Mouse (Mus musculus) forebrain, embryonic 13.5 days (tissue): Measurements from ENCODE around the gene Itsn1. TPM values are rescaled to one million over a fixed set of nuclear protein-coding genes. Genes with fewer than 3 reads are reported as not detected.

Experiments used
- ATAC-seq: fragments of 200-750 bp; cut with Nextera tagmentation; 2 replicates; pipeline ENCODE4 v1.8.0; 2017
- H3K27ac ChIP-seq: fragments of 300-500 bp; sonication (generic); 2 replicates; pipeline ENCODE4 v1.5.1; 2015; ENCODE audit warnings: inconsistent platforms, mild to moderate bottlenecking, moderate library complexity
- H3K27me3 ChIP-seq: fragments of 300-500 bp; sonication (generic); 2 replicates; pipeline ENCODE4 v1.6.1; 2015; ENCODE audit warnings: mild to moderate bottlenecking, inconsistent platforms
- H3K36me3 ChIP-seq: fragments of 300-500 bp; sonication (generic); 2 replicates; pipeline ENCODE4 v1.6.1; 2015; ENCODE audit warnings: mild to moderate bottlenecking, inconsistent platforms; ENCODE audit not compliant: poor library complexity, severe bottlenecking
- H3K4me1 ChIP-seq: fragments of 300-500 bp; sonication (generic); 2 replicates; pipeline ENCODE4 v1.6.1; 2015; ENCODE audit warnings: inconsistent platforms
- H3K4me2 ChIP-seq: fragments of 300-500 bp; sonication (generic); 2 replicates; pipeline ENCODE4 v1.6.1; 2015; ENCODE audit warnings: inconsistent platforms, mild to moderate bottlenecking, moderate library complexity
- H3K4me3 ChIP-seq: fragments of 300-500 bp; sonication (generic); 2 replicates; pipeline ENCODE4 v1.5.1; 2015; ENCODE audit warnings: mild to moderate bottlenecking, inconsistent platforms
- H3K9ac ChIP-seq: fragments of 300-500 bp; sonication (generic); 2 replicates; pipeline ENCODE4 v1.6.1; 2015; ENCODE audit warnings: mild to moderate bottlenecking, inconsistent platforms
- H3K9me3 ChIP-seq: fragments of 300-500 bp; sonication (generic); replicated peaks from 2 replicates; pipeline ENCODE4 v1.6.1; 2016; ENCODE audit warnings: inconsistent platforms
- WGBS: fragments of 180-500 bp; shearing (Covaris S2); methylation state at CpG from one replicate; pipeline ENCODE4 v1.1.7; 2015; 5-methylcytosine and 5-hydroxymethylcytosine counted together
- polyA plus RNA-seq: library from polyadenylated mRNA; unstranded; fragments of >200 nt; fragmentation: Nextera tagmentation; extraction: Ambion mirVana; gene quantifications from 2 replicates; pipeline ENCODE4 v1.2.1, GENCODE M21; 2015

Gene Itsn1
- polyA plus RNA-seq, 1 experiment from 2014 or later, result 53.3 TPM

GRCm38 (mm10) chr16:91936340-91937030 is 207.4 kb downstream of the Itsn1 start:
- ATAC-seq, result peak; percentile 23
- Histone ChIP-seq H3K9me3 (no peaks in the 10 kb centered on the region), H3K36me3 (no peaks in the 10 kb centered on the region), H3K9ac (no peak overlapping the region), H3K4me1 (no peaks in the 10 kb centered on the region), H3K27me3 (no peaks in the 10 kb centered on the region), H3K4me3 (no peak overlapping the region), H3K4me2 (no peak overlapping the region), H3K27ac (no peak overlapping the region)
- 49% methylated on average over 10 of the region's 10 CpGs for WGBS

GRCm38 (mm10) chr16:91937281-91937680 is 208.2 kb downstream of the Itsn1 start:
- Histone ChIP-seq H3K4me1 (no peaks in the 10 kb centered on the region), H3K27me3 (no peaks in the 10 kb centered on the region), H3K4me2 (no peak overlapping the region), H3K9ac (no peak overlapping the region), H3K27ac (no peak overlapping the region), H3K36me3 (no peaks in the 10 kb centered on the region), H3K9me3 (no peaks in the 10 kb centered on the region), H3K4me3 (no peak overlapping the region)
- WGBS, result 94% methylated on average over 11 of the region's 11 CpGs
- ATAC-seq, result no peak

DNA sequence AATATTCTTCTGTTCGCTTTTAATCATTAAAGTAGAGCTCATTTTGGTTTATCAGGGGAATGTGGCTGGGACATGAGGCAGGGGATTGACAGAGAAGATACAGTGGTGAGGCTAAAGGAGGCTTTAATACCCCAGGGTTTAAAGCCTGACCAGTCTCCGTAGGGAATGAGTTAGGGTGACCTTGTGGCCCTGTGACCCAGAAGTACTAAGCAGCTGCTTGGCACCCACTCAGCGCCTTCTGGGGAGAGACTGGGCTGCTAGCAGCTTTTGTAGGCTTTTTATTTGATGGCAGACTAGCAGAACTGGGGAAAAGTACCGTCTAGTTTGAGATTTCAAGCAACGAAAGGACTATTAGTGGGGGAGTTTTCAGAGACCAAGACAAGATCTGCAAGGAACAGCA is 209.1 kb downstream of the Itsn1 start:
- 82% methylated on average over 5 of the region's 5 CpGs for WGBS
- Histone ChIP-seq H3K9ac (no peak overlapping the region), H3K4me3 (no peak overlapping the region), H3K9me3 (no peaks in the 10 kb centered on the region), H3K27me3 (no peaks in the 10 kb centered on the region), H3K27ac (no peak overlapping the region), H3K4me1 (no peaks in the 10 kb centered on the region), H3K36me3 (no peaks in the 10 kb centered on the region), H3K4me2 (no peak overlapping the region)
- no peak for ATAC-seq

- no peaks in the 10 kb centered on the region for H3K36me3 ChIP-seq
- H3K9me3 ChIP-seq, result no peaks in the 10 kb centered on the region
- H3K9ac ChIP-seq, result no peak overlapping the region
- H3K27me3 ChIP-seq, result no peaks in the 10 kb centered on the region
- H3K4me3 ChIP-seq, result no peak overlapping the region
- no peak overlapping the region for H3K27ac ChIP-seq
- 79% methylated on average over 6 of the region's 6 CpGs for WGBS
- no peaks in the 10 kb centered on the region for H3K4me1 ChIP-seq
- no peak for ATAC-seq
- H3K4me2 ChIP-seq, result no peak overlapping the region
Observed at GRCm38 (mm10) chr16:91940726-91941125, 211.6 kb downstream of the Itsn1 start.

DNA sequence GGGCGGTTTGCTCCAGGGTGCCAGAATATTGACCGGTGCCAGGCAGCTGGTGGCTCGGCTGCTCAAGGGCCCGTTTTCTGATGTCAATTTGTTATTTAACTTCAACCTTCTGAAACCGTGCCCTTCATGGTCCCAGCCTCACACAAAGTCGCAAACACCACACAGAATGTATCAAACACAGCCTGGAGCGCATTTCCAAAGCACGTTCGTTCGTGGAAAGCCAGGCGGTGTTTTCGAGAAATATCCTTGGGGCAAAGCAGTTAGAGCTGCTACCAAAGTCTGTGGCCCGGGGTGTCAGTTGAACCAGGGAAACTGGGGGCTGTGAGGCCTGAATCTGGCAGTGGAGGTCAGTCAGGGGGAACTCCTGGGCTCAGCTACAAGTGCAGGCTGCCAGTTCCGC is 213.1 kb downstream of the Itsn1 start:
- Histone ChIP-seq H3K4me2 (no peak overlapping the region), H3K4me1 (0 out of 2 replicates have a peak, but pooled peaks cover 4% of the 10 kb centered on the region), H3K27me3 (no peaks in the 10 kb centered on the region), H3K27ac (no peak overlapping the region), H3K36me3 (no peaks in the 10 kb centered on the region), H3K4me3 (no peak overlapping the region), H3K9me3 (no peaks in the 10 kb centered on the region), H3K9ac (no peak overlapping the region)
- no peak for ATAC-seq
- WGBS, result 92% methylated on average over 14 of the region's 14 CpGs

GRCm38 (mm10) chr16:91946261-91946660 is 217.2 kb downstream of the Itsn1 start:
- no peak overlapping the region for H3K9ac ChIP-seq
- 0 out of 2 replicates have a peak, but pooled peaks cover 8% of the 10 kb centered on the region for H3K4me1 ChIP-seq
- H3K36me3 ChIP-seq, result no peaks in the 10 kb centered on the region
- no peak for ATAC-seq
- H3K9me3 ChIP-seq, result no peaks in the 10 kb centered on the region
- H3K4me2 ChIP-seq, result no peak overlapping the region
- no peak overlapping the region for H3K4me3 ChIP-seq
- no peak overlapping the region for H3K27ac ChIP-seq
- H3K27me3 ChIP-seq, result no peaks in the 10 kb centered on the region
- WGBS, result 92% methylated on average over 10 of the region's 10 CpGs

GRCm38 (mm10) chr16:91947093-91947492 is 218.0 kb downstream of the Itsn1 start:
- ATAC-seq, result no peak

GRCm38 (mm10) chr16:91953967-91954366 is 224.9 kb downstream of the Itsn1 start:
- Histone ChIP-seq H3K27ac (no peak overlapping the region), H3K9me3 (no peaks in the 10 kb centered on the region), H3K36me3 (no peaks in the 10 kb centered on the region), H3K9ac (no peak overlapping the region), H3K27me3 (no peaks in the 10 kb centered on the region), H3K4me1 (no peaks in the 10 kb centered on the region), H3K4me2 (no peak overlapping the region), H3K4me3 (no peak overlapping the region)
- ATAC-seq, result no peak
- WGBS, result 91% methylated on average over 4 of the region's 4 CpGs

More at GRCm38 (mm10) chr16:91947093-91947492, 218.0 kb downstream of the Itsn1 start:
- H3K27ac ChIP-seq, result no peak overlapping the region
- no peaks in the 10 kb centered on the region for H3K27me3 ChIP-seq
- 58% methylated on average over 11 of the region's 11 CpGs for WGBS
- H3K9ac ChIP-seq, result no peak overlapping the region
- no peaks in the 10 kb centered on the region for H3K36me3 ChIP-seq
- H3K4me1 ChIP-seq, result 0 out of 2 replicates have a peak, but pooled peaks cover 8% of the 10 kb centered on the region
- H3K4me3 ChIP-seq, result no peak overlapping the region
- no peaks in the 10 kb centered on the region for H3K9me3 ChIP-seq
- no peak overlapping the region for H3K4me2 ChIP-seq

DNA sequence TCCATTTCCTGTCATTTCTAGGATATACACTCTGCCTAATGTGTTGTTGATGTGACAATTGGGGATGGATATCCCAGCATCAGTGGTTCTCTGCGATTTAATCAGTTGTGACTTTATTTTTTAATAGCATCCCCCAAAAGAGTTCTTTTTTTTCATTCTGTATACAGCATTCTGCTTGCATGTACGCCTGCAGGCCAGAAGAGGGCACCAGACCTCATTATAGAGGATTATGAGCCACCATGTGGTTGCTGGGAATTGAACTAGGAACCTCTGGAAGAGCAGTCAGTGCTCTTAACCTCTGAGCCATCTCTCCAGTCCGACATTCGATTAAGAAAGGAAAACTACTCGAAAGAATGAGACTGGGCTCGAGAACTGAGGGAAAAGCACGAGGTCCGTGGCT is 225.7 kb downstream of the Itsn1 start:
- Histone ChIP-seq H3K27ac (no peak overlapping the region), H3K4me2 (no peak overlapping the region), H3K9ac (no peak overlapping the region), H3K27me3 (no peaks in the 10 kb centered on the region), H3K4me3 (no peak overlapping the region), H3K36me3 (no peaks in the 10 kb centered on the region), H3K9me3 (no peaks in the 10 kb centered on the region), H3K4me1 (no peaks in the 10 kb centered on the region)
- WGBS, result 86% methylated on average over 8 of the region's 8 CpGs
- no peak for ATAC-seq

GRCm38 (mm10) chr16:91962204-91962893 is 233.3 kb downstream of the Itsn1 start:
- no peaks in the 10 kb centered on the region for H3K36me3 ChIP-seq
- peak overlapping the region; percentile 46 for H3K4me2 ChIP-seq
- 9% methylated on average over 9 of the region's 9 CpGs for WGBS
- H3K4me1 ChIP-seq, result peaks cover 31% of the 10 kb centered on the region
- peak overlapping the region; percentile 36 for H3K9ac ChIP-seq
- peak; percentile 75 for ATAC-seq
- no peaks in the 10 kb centered on the region for H3K27me3 ChIP-seq
- H3K9me3 ChIP-seq, result no peaks in the 10 kb centered on the region
- H3K27ac ChIP-seq, result peak overlapping the region; percentile 94
- 0 out of 2 replicates have a peak overlapping the region, but pooled peaks have one; percentile 14 for H3K4me3 ChIP-seq

DNA sequence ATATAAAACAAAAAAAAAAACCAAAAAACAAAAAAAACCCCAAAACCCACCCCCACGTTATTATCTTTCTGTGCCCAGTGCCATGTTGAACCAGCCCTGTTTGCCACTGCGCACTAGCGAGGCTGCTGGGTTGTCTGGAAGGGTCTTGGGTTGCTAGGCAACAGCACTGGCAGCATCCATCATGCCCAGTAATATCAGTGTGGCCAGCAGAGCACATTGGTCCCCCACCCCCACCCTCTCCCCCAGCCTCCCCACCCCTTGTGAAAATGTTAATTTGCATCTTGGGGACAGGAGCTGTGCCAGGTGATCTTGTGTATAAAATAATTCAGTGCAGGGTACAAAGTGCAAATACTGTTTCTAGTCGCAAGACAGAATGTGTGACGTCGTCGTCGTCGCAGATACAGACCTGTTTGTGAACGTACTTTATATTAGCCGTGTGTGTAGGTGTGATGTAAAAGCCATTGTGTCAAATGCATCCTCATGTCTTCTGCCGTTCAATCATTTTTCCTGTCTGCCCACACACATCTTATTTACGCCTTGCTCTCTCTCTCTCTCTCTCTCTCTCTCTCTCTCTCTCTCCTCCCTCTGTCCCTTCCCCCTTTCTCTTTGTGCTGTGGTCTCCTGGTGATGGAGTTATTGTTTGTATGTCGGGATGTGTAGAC is 233.9 kb downstream of the Itsn1 start:
- ATAC-seq, result peak; percentile 98
- H3K27me3 ChIP-seq, result no peaks in the 10 kb centered on the region
- H3K4me3 ChIP-seq, result no peak overlapping the region
- H3K4me1 ChIP-seq, result peaks cover 31% of the 10 kb centered on the region
- peak overlapping the region; percentile 46 for H3K4me2 ChIP-seq
- no peaks in the 10 kb centered on the region for H3K36me3 ChIP-seq
- WGBS, result 18% methylated on average over 14 of the region's 14 CpGs
- H3K27ac ChIP-seq, result peak overlapping the region; percentile 94
- H3K9me3 ChIP-seq, result no peaks in the 10 kb centered on the region
- H3K9ac ChIP-seq, result peak overlapping the region; percentile 36; the same call in 1 of the 2 replicates

DNA sequence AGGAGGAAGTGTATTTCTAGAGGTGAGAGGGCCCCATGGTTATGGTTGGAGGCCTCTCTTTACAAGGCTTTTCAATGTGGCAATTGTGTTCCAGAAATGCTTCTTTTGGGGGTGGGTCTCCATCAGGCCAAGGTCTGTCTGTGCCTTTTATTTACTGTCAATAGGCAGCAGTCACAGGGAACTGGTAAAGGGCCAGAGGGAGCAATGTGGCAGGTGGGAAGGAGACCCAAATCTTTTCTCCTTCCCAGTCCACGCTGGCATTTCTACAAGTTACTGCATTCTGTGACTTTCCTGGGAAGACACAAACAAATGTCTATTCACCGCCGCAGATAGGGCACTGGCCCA is 234.4 kb downstream of the Itsn1 start:
- Histone ChIP-seq H3K9ac (no peak overlapping the region), H3K4me2 (peak overlapping the region; percentile 46), H3K4me1 (peaks cover 31% of the 10 kb centered on the region), H3K36me3 (no peaks in the 10 kb centered on the region), H3K9me3 (no peaks in the 10 kb centered on the region), H3K27ac (peak overlapping the region; percentile 94), H3K4me3 (no peak overlapping the region), H3K27me3 (no peaks in the 10 kb centered on the region)
- WGBS, result 54% methylated on average over 3 of the region's 3 CpGs
- ATAC-seq, result no peak; the same call in 1 of the 2 replicates
